Mouse (Mus musculus) erythroblast, embryonic 14.5 days (primary cell): Measurements from ENCODE around the gene Dapp1.

ENCODE experiments used
- GATA1 ChIP-seq: IDR thresholded peaks from 2 replicates; pipeline ENCODE4 v1.6.1; 2012; ENCODE audit warnings: low read length, inconsistent platforms, mixed read lengths
- TAL1 ChIP-seq: IDR thresholded peaks from 3 replicates; pipeline ENCODE4 v1.6.1; 2012; ENCODE audit warnings: low read length, inconsistent platforms, mixed read lengths

GRCm38 (mm10) chr3:137959456-137959855 is 21.9 kb downstream of the Dapp1 start:
- TF ChIP-seq GATA1 (no peak), TAL1 (no peak)
